8 mouse cellular contexts compared by ENCODE assay signal in genomic region chr1:182227141-182227963, GRCm38 (mm10). TPM values are rescaled to one million over a fixed set of nuclear protein-coding genes. Genes with fewer than 3 reads are reported as not detected.
A peak's percentile ranks its signal among the peaks of the same experiment; 100 is the strongest.
DNase-seq lines count a peak whose midpoint lies in the region; ATAC-seq and TF ChIP-seq lines count a peak whose summit lies in the region.

No protein-coding gene starts in this region.

- no peak; the same call in 1 of the 2 replicates for TF ChIP-seq EP300 in lung, postnatal 0 days (IDR thresholded peaks at IDR 0.05)

- peak overlapping the region; percentile 54; the same call in 1 of the 2 replicates for H3K27ac ChIP-seq in lung, postnatal 0 days (ENCODE audit: low read length)

- H3K27me3 ChIP-seq in lung, postnatal 0 days (replicated peaks; ENCODE audit: insufficient read depth, low read length): no peaks in the 10 kb centered on the region

- H3K36me3 ChIP-seq in lung, postnatal 0 days (ENCODE audit: insufficient read depth, low read length): no peaks in the 10 kb centered on the region

- 21% methylated on average over 12 of the region's 12 CpGs for WGBS in lung, postnatal 0 days

- DNase-seq in adrenal gland, postnatal 10 days: peak; percentile 18
- no peak for DNase-seq in adrenal gland, adult 8-10 months
- peak; percentile 30 for DNase-seq in kidney, adult 11 months
- DNase-seq in kidney, adult 18-20 months: no peak
- peak; percentile 24 for DNase-seq in kidney, adult 9 months
- DNase-seq in lung, postnatal 0 days (ENCODE audit: low spot score): peak; percentile 73
- no peak for DNase-seq in left cerebral cortex, adult 9 months (ENCODE audit: low spot score in 2 of 2)
- no peak for DNase-seq in cerebellum, postnatal 10 days

- H3K9ac ChIP-seq in lung, postnatal 0 days (replicated peaks; ENCODE audit: low read depth): no peak overlapping the region

- 0 out of 2 replicates have a peak overlapping the region, but pooled peaks have one; percentile 8 for H3K4me2 ChIP-seq in lung, postnatal 0 days (replicated peaks; ENCODE audit: low read depth, low read length)

- no peak for TF ChIP-seq CTCF in lung, postnatal 0 days (IDR thresholded peaks at IDR 0.05)

- no peaks in the 10 kb centered on the region for H3K9me3 ChIP-seq in lung, postnatal 0 days (ENCODE audit: low read length)

- 0 out of 2 replicates have a peak, but pooled peaks cover 3% of the 10 kb centered on the region for H3K4me1 ChIP-seq in lung, postnatal 0 days (ENCODE audit: insufficient read depth, low read depth, low read length)

- H3K4me3 ChIP-seq in lung, postnatal 0 days (ENCODE audit: low read depth, low read length): no peak overlapping the region

- peak; percentile 80 for ATAC-seq in lung, postnatal 0 days

RNA-seq across cellular contexts. Expression of gene Degs1, which starts 55.3 kb away (rescaled TPM):
- total RNA-seq in adrenal gland, postnatal 10 days (2021): 10 to 100 TPM; 81.0 to 81.3 TPM
- 100 to 1,000 TPM in 1 of 4 experiments, 10 to 100 TPM in 3; 84.3 to 108 (median 91.7) TPM for total RNA-seq in adrenal gland, adult 8-10 months (2022)
- polyA plus RNA-seq in lung, postnatal 0 days (2015; fragmentation: Nextera tagmentation; extraction: Ambion mirVana): 194 and 219 TPM in 2 replicates

Comparison
In these comparisons a context has a peak if more than half of its experiments do, and no peak if none do; other contexts are left out.
1. DNase-seq: peak in adrenal gland, postnatal 10 days (single experiment), kidney, adult 11 months (single experiment), kidney, adult 9 months (single experiment) and lung, postnatal 0 days (single experiment); none in adrenal gland, adult 8-10 months (single experiment), kidney, adult 18-20 months (single experiment), left cerebral cortex, adult 9 months (0 of 2) and cerebellum, postnatal 10 days (0 of 2).